Mouse (Mus musculus) G1E-ER4 (cell line): Measurements from ENCODE around the gene Cdkl3. TPM values are rescaled to one million over a fixed set of nuclear protein-coding genes. Genes with fewer than 3 reads are reported as not detected.

Experiments used
- GATA1 ChIP-seq: IDR thresholded peaks from one replicate; pipeline ENCODE4 v1.8.0; 2012; ENCODE audit warnings: low read length, inconsistent platforms
- polyA plus RNA-seq: library from polyadenylated mRNA; stranded (reverse); fragments of >175 nt; gene quantifications from 2 replicates; pipeline ENCODE4 v1.2.3, GENCODE M21; 2012

Cdkl3 gene
- polyA plus RNA-seq, 1 experiment = 1.5 TPM

DNA sequence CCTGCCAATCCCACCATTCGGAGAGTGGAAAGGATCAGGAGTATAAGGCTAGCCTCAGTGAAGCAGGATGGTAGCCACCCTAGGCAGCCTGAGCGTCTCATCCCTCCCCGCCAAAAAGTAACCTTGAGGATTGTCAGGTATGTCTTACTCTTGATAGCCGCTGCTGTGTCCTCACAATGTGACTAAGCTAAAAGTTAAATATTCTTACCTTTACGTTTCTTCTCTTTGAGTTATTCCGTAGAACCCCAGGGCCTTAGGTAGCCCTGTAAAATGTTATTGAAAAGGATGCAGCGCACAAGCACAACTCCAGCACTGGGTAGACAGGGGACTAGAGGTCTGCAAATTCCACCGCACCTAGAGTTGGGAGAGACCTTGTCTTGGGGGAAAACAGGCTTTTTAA lies 2.2 kb upstream of the Cdkl3 start:
- TF ChIP-seq GATA1 = no peak

DNA sequence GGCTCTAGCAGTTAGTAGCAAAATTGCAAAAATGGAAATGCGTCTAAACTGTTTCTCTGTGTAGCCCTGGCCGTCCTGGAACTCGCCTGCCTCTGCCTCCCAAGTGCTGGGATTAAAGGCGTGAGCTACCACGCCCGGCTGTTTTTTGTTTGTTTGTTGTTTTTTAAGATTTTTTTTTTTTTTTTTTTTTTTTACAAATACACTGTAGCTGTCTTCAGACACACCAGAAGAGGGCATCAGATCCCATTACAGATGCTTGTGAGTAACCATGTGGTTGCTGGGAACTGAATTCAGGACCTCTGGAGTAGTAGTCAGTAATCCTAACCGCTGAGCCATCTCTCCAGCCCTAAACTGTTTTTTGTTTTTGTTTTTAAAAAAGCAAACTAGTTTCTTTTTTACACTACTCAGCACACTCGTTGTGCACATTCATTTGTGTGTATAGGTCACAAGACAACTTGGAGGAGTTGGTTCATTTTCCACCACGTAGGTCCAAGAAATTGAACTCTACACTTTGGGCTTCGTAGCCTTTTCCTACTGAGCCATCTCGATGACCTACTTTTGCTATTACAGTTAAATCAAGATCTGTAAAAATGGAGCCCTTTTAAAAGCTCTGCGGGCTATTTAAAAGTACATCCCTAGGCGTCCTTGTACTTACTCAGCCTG lies 1.0 kb upstream of the Cdkl3 start:
- no peak for TF ChIP-seq GATA1

DNA sequence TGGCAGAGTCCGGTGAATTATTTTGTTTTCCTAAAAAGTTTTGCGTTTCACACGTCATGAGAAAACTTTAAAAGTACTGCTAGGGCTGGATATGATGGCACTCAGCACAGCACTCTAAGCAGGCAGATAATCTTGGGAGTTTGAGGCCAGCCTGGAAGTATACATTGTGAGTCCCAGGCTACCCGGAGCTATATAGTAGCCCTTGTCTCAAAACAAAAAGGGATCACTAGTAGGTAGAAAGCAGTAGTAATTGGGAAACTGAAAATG lies 583 bp upstream of the Cdkl3 start:
- no peak for TF ChIP-seq GATA1

DNA sequence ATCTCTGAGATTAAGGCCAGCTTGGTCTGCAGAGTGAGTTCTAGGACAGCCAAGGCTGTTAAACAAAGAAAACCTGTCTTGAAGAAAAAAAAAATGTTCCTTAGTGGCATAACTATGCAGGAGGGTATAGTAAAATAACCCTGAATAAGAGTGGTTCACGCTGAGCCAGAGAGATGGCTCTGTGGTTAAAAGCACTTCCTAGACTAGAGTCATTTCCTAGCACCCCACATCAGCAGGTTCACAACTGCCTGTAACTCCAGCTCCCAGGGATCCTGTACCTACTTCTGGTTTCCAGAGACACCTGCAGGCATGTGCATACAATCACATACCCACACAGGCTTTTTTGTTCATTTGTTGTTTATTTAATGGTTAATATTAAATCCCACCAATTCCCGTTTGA lies 1.6 kb downstream of the Cdkl3 start:
- TF ChIP-seq GATA1 = no peak

DNA sequence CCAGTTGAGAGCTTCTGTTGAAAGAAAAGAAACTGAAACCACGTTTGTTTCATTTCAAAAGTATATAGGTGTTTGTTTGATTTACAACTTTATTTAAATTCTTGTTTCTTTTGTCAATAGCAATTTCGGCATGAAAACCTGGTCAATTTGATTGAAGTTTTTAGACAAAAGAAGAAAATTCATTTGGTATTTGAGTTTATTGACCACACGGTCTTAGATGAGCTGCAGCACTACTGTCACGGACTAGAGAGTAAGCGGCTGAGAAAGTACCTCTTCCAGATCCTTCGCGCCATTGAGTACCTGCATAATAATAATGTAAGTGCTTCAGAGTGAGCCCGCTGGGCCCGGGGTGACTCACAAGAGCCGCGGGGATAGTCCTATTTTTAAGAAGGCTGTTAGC lies 7.0 kb downstream of the Cdkl3 start:
- no peak for TF ChIP-seq GATA1

DNA sequence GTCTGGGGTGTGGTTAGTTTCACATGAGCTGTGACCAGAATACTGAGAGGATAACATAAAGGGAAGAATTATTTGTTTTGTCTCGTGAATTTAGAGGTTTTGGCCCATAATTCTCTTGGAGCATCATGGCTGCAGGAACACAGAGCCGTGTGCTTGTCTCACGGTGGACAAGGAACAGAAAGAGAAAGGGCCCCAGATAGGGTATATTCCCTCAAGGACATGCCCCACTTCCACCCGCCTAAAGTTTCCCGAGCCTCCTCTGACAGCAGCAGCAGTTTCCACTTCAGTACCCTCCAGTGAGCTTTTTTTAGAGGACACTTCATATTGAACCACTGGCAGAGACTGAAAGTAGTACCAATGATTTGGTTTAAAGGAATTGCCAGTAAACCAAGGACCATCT lies 7.5 kb downstream of the Cdkl3 start:
- TF ChIP-seq GATA1 = no peak

DNA sequence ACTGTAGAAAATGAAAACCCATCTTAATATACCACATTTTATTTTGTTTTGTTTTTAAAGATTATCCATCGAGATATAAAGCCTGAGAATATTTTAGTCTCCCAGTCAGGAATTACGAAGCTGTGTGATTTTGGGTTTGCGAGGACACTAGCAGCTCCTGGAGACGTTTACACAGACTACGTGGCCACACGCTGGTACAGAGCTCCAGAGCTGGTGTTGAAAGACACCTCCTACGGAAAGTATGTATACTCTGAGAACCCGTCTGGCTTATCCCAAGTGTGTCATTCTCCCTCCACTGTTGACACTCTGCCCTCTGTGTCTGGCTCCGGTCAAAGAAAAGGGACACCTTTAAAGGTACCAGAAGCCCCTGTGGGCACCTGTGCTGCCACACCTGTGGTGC lies 14.2 kb downstream of the Cdkl3 start:
- no peak for TF ChIP-seq GATA1

DNA sequence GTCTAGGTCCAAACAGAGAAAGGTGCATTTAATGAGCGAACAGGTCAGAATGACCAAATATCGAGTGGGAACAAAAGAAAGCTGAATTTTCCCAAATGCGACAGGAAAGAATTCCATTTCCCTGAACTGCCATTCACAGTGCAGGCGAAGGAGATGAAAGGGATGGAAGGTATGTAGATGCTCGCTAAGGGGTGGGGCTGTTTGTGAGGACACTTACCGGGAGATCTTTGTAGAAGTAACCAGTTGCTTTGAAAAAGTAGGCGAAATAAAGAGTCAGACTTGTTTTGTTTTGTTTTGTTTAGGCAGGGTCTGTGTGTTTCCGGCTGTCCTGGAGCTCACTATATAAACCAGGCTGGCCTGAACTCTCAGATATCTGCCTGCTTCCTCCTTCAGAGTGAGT lies 28.3 kb downstream of the Cdkl3 start:
- TF ChIP-seq GATA1 = no peak

DNA sequence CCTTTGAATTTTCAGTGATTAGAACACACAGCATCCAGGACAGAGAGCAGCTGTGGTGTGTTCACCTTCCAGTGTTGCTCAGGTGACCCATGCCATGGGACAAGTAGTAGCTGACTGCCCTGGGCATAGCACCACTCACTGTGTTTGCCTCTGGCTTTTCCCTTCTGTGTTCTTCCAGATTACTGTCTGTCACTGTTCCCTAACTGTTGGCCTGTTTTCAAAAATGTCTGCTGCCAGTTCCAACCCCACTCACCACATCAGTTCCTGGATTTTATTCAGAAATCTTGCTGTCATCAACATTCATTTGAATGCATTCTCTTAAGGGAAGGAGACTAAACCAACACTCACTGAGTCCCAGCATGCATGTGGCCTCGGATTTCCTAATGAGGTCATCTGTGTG lies 29.9 kb downstream of the Cdkl3 start:
- TF ChIP-seq GATA1 = no peak

DNA sequence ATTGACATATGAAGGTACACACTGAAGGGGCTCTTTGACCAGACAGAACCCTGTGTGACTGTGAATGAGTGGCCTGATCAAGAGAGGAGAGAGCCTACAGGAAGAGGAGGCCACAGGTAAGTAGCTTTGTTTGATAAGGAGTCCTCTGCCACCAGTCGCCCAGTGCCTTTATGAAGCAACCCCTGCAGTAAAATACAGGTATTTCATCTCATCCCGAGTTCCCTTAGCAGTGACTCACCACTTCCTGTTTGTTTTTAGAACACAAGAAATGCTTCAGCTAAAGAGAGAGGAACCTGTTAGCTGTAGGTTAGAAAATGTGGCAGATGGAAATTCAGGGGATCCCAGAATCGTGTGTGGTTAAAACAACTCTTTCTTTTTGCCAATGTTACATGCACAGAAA lies 31.9 kb downstream of the Cdkl3 start:
- no peak for TF ChIP-seq GATA1

DNA sequence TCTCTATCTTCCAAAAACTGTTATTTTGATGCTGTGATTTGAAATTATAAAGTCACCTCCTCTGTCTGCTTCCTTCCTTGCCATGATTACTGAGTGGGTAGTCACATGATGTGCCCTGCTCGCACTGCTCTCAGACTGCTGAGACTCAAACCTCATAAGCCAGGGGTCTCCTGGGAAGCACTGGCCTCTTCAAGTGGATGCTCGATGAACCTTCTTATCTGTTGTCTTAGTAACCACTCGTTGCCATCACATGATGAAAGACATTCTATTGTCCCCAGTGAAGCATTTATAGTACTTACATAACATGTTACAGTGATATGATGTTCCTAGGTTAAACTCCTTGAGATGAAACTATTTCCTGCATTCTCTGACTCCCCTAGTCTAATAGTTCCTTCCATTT lies 33.6 kb downstream of the Cdkl3 start:
- TF ChIP-seq GATA1 = no peak

DNA sequence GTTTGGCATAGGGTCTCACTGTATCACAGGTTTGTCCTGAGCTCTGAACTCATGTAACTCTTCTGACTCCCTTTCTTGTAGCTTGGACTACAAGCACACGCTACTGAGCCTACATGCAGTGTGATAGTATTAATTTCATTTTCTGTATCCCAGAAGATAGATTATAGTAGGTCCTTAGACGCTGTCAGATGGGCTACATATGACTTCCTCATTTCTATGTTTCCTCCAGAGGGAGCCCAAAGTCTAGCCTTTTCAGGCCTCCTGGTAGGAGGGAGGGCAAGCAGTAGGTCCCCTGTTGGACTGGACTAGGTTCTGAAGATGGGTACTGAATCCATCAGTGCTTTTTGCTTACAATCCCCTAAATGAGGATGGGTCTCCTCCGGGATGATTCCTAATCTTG lies 39.2 kb downstream of the Cdkl3 start:
- no peak for TF ChIP-seq GATA1

DNA sequence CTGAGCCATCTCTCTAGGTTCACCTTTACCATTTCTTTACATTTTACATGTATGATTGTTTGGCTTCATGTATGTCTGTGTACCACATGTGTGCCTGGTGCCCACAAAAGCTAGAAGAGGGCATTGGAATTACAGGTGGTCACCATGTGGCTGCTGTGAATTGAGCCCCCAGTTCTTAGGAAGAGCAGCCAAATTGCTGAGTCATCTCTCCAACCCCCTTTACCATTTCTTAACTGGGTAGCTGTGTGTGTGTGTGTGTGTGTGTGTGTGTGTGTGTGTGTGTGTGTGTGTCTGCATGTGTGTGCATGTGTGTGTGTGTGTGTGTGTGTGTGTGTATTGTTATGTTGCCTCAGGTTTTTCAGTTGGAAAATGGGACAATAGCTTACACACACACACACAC lies 40.1 kb downstream of the Cdkl3 start:
- TF ChIP-seq GATA1 = no peak

DNA sequence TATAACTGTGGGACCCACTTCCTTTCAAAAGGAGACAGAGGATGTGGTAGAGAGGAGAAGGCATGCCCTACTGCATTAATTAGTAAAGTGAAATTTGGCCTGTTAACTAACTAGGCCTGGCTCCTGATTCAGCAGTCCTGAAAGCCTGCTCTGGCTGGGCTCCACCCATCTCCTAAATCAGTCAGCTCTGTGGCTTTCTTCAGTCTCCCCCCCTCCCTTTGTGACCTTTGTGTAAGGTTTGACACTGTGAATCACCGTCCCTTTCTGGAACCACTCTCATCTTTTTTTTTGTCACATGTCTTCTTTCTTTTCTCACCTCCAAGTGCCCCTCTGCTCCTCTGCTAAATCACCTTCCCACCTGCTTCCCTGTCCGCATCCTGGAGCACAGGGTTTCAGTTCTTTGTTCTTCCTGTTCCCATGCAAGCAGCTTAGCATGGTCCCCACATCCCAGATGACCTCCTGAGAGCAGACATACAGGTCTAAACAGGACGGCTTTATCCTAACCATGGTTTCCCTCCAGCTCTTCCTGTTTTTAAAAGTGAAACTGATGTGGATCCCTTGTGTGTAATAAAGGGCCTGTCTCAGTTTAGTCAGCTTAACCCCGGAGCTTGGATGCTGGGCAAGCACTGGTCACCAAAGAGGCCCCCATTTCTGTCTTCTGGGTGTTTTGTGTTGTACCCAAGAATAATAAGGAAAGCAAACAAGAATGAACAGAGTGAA lies 42.6 kb downstream of the Cdkl3 start:
- TF ChIP-seq GATA1 = no peak

DNA sequence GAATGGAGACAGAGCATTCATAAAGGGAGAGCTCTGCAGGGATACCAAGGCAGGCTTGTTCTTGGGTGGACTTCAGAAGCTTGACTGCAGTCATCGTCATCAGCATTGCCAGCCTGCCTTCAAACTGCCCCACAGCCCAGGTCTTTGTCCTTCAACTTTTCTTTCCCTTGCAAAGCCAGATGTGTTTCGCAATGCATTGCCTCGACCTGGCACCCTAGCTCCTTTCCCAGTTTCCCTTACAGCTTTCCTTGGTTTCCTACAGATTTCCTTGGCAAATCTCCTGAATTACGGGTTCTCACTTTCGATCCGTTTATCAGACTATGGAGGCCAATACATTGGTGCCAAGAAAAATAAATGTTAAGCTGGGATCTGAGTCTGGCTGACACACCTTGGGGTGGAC lies 49.4 kb downstream of the Cdkl3 start:
- no peak for TF ChIP-seq GATA1

DNA sequence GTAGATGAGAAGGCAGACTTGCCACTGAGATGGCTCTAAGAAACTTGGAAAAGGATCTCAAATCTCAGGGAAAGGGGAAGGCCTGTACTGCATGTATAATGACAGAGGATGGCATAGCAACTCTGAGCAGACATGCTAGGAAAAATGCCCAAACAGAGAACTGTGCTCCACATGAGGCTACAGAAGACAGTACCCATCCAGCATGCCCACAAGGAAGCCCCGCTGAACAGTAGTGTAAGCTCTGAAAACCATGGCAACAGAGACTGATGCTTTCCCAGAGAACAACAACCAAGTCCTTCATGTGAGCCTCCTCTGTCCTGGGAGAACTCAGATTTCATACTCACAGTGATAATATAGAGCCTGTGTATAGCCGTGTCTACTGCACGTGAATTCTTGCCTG lies 50.7 kb downstream of the Cdkl3 start:
- no peak for TF ChIP-seq GATA1

DNA sequence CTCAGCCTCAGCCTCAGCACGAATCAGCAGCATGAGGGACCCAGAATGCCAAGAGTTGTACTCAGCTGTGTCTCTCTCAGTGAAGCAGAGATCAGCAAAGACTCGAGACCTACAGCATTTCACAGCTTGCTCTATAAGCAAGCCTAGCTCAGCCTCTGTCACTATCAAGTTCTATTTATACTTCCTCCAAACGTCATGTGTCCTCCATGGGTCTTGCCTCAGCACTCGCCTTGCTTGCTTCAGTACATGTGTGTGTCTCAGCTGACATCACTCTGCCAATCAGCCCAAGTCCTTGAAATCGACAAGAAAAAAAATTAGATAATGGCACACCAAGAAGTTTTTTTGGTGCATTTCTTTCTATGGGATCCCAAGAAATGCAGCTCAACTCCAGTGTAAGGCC lies 52.2 kb downstream of the Cdkl3 start:
- no peak for TF ChIP-seq GATA1

DNA sequence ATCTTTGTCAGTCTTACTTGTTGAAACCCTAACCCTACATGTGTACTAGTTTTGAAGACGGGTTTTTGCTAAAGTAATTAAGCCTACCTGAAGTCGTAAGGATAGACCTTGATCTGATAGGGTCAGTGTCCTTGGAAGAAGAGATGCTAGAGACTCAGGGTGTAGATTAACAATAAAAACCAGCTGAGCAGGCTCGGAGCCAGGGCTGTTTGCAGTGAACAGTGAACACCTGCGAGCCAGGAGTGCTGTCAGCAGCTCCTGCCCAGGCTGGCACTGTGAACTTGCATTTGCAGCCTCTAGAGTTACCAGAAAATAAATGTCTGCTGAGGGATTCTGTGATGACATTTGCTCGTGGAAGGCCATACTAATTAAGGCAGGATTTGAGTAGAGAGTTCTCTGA lies 55.0 kb downstream of the Cdkl3 start:
- no peak for TF ChIP-seq GATA1
